Mouse (Mus musculus) forelimb bud, embryonic 11.5 days (tissue): Measurements from ENCODE around the gene Fbxl22.

Experiments
- DNase-seq: peaks from one replicate; pipeline ENCODE4 v3.0.0-alpha.2; 2012; ENCODE audit warnings: low read depth, low spot score

Gene Fbxl22

GRCm38 (mm10) chr9:66514256-66514770, at the start of gene Fbxl22:
TSS of gene Fbxl22 (minus strand) at chr9:66514593.
- DNase-seq: peak; percentile 34

GRCm38 (mm10) chr9:66562215-66562614, 47.8 kb upstream of the Fbxl22 start:
- DNase-seq: no peak

GRCm38 (mm10) chr9:66561496-66561895, 47.1 kb upstream of the Fbxl22 start:
- DNase-seq: no peak

GRCm38 (mm10) chr9:66560728-66561127, 46.3 kb upstream of the Fbxl22 start:
- DNase-seq: no peak

- DNase-seq: no peak
Measured at GRCm38 (mm10) chr9:66560295-66560694, 45.9 kb upstream of the Fbxl22 start.

GRCm38 (mm10) chr9:66558971-66559370, 44.6 kb upstream of the Fbxl22 start:
- no peak for DNase-seq

GRCm38 (mm10) chr9:66542785-66543184, 28.4 kb upstream of the Fbxl22 start:
- DNase-seq: no peak

- DNase-seq: no peak
Measured at GRCm38 (mm10) chr9:66521595-66521994, 7.2 kb upstream of the Fbxl22 start.

- no peak for DNase-seq
Measured at GRCm38 (mm10) chr9:66520299-66520698, 5.9 kb upstream of the Fbxl22 start.

- DNase-seq: no peak
Measured at GRCm38 (mm10) chr9:66518901-66519300, 4.5 kb upstream of the Fbxl22 start.

GRCm38 (mm10) chr9:66518251-66518650, 3.9 kb upstream of the Fbxl22 start:
- no peak for DNase-seq

- no peak for DNase-seq
Measured at GRCm38 (mm10) chr9:66517746-66518145, 3.4 kb upstream of the Fbxl22 start.

- DNase-seq: no peak
Measured at GRCm38 (mm10) chr9:66516296-66516940, 2.0 kb upstream of the Fbxl22 start.

GRCm38 (mm10) chr9:66515680-66516210, 1.4 kb upstream of the Fbxl22 start:
- DNase-seq: no peak

- DNase-seq: no peak
Measured at GRCm38 (mm10) chr9:66515115-66515514, 722 bp upstream of the Fbxl22 start.

GRCm38 (mm10) chr9:66513661-66514255, 635 bp downstream of the Fbxl22 start:
- DNase-seq: no peak

GRCm38 (mm10) chr9:66513150-66513549, 1.2 kb downstream of the Fbxl22 start:
- DNase-seq: peak; percentile 8

- peak; percentile 85 for DNase-seq
Measured at GRCm38 (mm10) chr9:66512351-66512671, 2.1 kb downstream of the Fbxl22 start.

GRCm38 (mm10) chr9:66511580-66512350, 2.6 kb downstream of the Fbxl22 start:
- DNase-seq: peak; percentile 94

GRCm38 (mm10) chr9:66510944-66511343, 3.4 kb downstream of the Fbxl22 start:
- peak; percentile 20 for DNase-seq

- DNase-seq: peak; percentile 7
Measured at GRCm38 (mm10) chr9:66510351-66510841, 4.0 kb downstream of the Fbxl22 start.

GRCm38 (mm10) chr9:66508890-66509399, 5.4 kb downstream of the Fbxl22 start:
- DNase-seq: no peak
